Mouse (Mus musculus): ENCODE measurements around the gene Cyp2s1. TPM values are rescaled to one million over a fixed set of nuclear protein-coding genes. Genes with fewer than 3 reads are reported as not detected.

The Cyp2s1 gene
- polyA plus RNA-seq, 1 experiment from 2014 or later: 2.2 TPM

GRCm38 (mm10) chr7:25844423-25844822 lies 27.7 kb upstream of the Cyp2s1 start:
- no peak overlapping the region for H3K27ac ChIP-seq
- H3K4me1 ChIP-seq (replicated peaks; ENCODE audit: control insufficient read depth, insufficient read depth, low read length): no peaks in the 10 kb centered on the region
- no peaks in the 10 kb centered on the region for H3K27me3 ChIP-seq (ENCODE audit: control insufficient read depth, insufficient read depth, low read length)
- DNase-seq (ENCODE audit: low spot score) (no peak), ATAC-seq (ENCODE audit: low FRiP score) (no peak)
- no peak overlapping the region for H3K4me3 ChIP-seq (replicated peaks; ENCODE audit: low read length)
- no peaks in the 10 kb centered on the region for H3K36me3 ChIP-seq (replicated peaks; ENCODE audit: control insufficient read depth, insufficient read depth)
- no peak overlapping the region for H3K4me2 ChIP-seq (replicated peaks)
- H3K9ac ChIP-seq: no peak overlapping the region
- no peaks in the 10 kb centered on the region for H3K9me3 ChIP-seq (ENCODE audit: control insufficient read depth, low read length)
- WGBS: 75% methylated on average over 8 of the region's 8 CpGs

DNA sequence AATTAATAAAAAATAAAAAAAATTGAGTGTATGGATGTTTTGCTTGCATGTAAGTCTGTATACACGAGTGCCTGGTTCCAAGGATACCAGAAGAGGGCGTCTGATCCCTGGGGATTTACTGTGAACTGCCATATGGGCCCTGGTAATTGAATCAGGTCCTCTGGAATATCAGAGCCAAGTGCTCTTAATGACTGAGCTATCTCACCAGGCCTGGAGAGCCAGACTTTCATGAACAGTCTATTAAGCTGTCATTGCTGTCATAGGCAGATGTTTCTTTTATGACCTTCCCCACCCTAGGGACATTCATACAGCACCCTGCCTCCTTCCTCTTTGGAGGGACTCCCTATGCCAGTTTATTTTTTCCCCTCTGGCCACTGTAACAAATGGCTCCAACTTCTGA lies 26.8 kb upstream of the Cyp2s1 start:
- 39% methylated on average over 2 of the region's 2 CpGs for WGBS
- no peak for ATAC-seq (ENCODE audit: low FRiP score)
- no peak overlapping the region for H3K4me3 ChIP-seq (replicated peaks; ENCODE audit: low read length)
- no peak overlapping the region for H3K9ac ChIP-seq
- no peaks in the 10 kb centered on the region for H3K9me3 ChIP-seq (ENCODE audit: control insufficient read depth, low read length)
- H3K4me1 ChIP-seq (replicated peaks; ENCODE audit: control insufficient read depth, insufficient read depth, low read length): no peaks in the 10 kb centered on the region
- H3K4me2 ChIP-seq (replicated peaks): no peak overlapping the region
- H3K27ac ChIP-seq: no peak overlapping the region
- H3K36me3 ChIP-seq (replicated peaks; ENCODE audit: control insufficient read depth, insufficient read depth): no peaks in the 10 kb centered on the region
- no peaks in the 10 kb centered on the region for H3K27me3 ChIP-seq (ENCODE audit: control insufficient read depth, insufficient read depth, low read length)
- no peak for DNase-seq (ENCODE audit: low spot score)

GRCm38 (mm10) chr7:25840908-25841307 lies 24.2 kb upstream of the Cyp2s1 start:
- Histone ChIP-seq H3K9me3 (ENCODE audit: control insufficient read depth, low read length) (no peaks in the 10 kb centered on the region), H3K4me3 (replicated peaks; ENCODE audit: low read length) (no peak overlapping the region), H3K27me3 (ENCODE audit: control insufficient read depth, insufficient read depth, low read length) (no peaks in the 10 kb centered on the region), H3K36me3 (replicated peaks; ENCODE audit: control insufficient read depth, insufficient read depth) (no peaks in the 10 kb centered on the region), H3K4me2 (replicated peaks) (no peak overlapping the region), H3K4me1 (replicated peaks; ENCODE audit: control insufficient read depth, insufficient read depth, low read length) (no peaks in the 10 kb centered on the region), H3K27ac (no peak overlapping the region), H3K9ac (no peak overlapping the region)
- DNase-seq (ENCODE audit: low spot score) (no peak), ATAC-seq (ENCODE audit: low FRiP score) (no peak)
- 86% methylated on average over 4 of the region's 4 CpGs for WGBS

GRCm38 (mm10) chr7:25835188-25835891 lies 18.6 kb upstream of the Cyp2s1 start:
- WGBS: 78% methylated on average over 10 of the region's 10 CpGs
- H3K36me3 ChIP-seq (replicated peaks; ENCODE audit: control insufficient read depth, insufficient read depth): no peaks in the 10 kb centered on the region
- H3K4me2 ChIP-seq (replicated peaks): no peak overlapping the region
- H3K4me3 ChIP-seq (replicated peaks; ENCODE audit: low read length): no peak overlapping the region
- H3K27ac ChIP-seq: no peak overlapping the region
- H3K4me1 ChIP-seq (replicated peaks; ENCODE audit: control insufficient read depth, insufficient read depth, low read length): no peaks in the 10 kb centered on the region
- H3K9ac ChIP-seq: no peak overlapping the region
- H3K27me3 ChIP-seq (ENCODE audit: control insufficient read depth, insufficient read depth, low read length): no peaks in the 10 kb centered on the region
- DNase-seq (ENCODE audit: low spot score): no peak
- no peaks in the 10 kb centered on the region for H3K9me3 ChIP-seq (ENCODE audit: control insufficient read depth, low read length)
- ATAC-seq (ENCODE audit: low FRiP score): no peak

- Histone ChIP-seq H3K9me3 (ENCODE audit: control insufficient read depth, low read length) (no peaks in the 10 kb centered on the region), H3K36me3 (replicated peaks; ENCODE audit: control insufficient read depth, insufficient read depth) (no peaks in the 10 kb centered on the region), H3K9ac (no peak overlapping the region), H3K4me1 (replicated peaks; ENCODE audit: control insufficient read depth, insufficient read depth, low read length) (no peaks in the 10 kb centered on the region), H3K4me2 (replicated peaks) (no peak overlapping the region), H3K4me3 (replicated peaks; ENCODE audit: low read length) (no peak overlapping the region), H3K27ac (no peak overlapping the region), H3K27me3 (ENCODE audit: control insufficient read depth, insufficient read depth, low read length) (no peaks in the 10 kb centered on the region)
- DNase-seq (ENCODE audit: low spot score): no peak
- WGBS: 83% methylated on average over 10 of the region's 10 CpGs
- no peak for ATAC-seq (ENCODE audit: low FRiP score)
These were observed 15.1 kb upstream of the Cyp2s1 start for GRCm38 (mm10) chr7:25831557-25832530.

GRCm38 (mm10) chr7:25830251-25830650 lies 13.5 kb upstream of the Cyp2s1 start:
- H3K4me2 ChIP-seq (replicated peaks): no peak overlapping the region
- WGBS: 73% methylated on average over 2 of the region's 2 CpGs

DNA sequence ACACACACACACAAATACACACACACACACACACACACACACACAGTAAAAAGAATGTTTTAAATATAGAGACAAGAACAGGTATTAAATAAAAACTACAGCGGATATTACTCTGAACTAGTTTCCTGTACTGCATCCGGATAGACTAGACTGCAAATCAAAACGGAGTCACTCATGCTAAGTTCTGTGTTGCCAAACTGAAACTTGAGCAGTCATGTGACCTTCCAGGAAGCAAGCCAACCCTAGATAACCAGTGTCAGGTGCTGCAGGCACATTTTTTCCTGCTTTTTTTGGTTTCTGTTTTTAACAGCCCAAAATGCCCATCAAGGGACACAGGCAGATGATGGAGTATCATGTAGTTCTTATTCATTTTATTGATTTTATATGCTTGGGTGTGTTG lies 10.5 kb upstream of the Cyp2s1 start:
- no peak overlapping the region for H3K27ac ChIP-seq
- H3K9ac ChIP-seq: no peak overlapping the region
- H3K27me3 ChIP-seq (ENCODE audit: control insufficient read depth, insufficient read depth, low read length): no peaks in the 10 kb centered on the region
- no peaks in the 10 kb centered on the region for H3K4me1 ChIP-seq (replicated peaks; ENCODE audit: control insufficient read depth, insufficient read depth, low read length)
- H3K36me3 ChIP-seq (replicated peaks; ENCODE audit: control insufficient read depth, insufficient read depth): no peaks in the 10 kb centered on the region
- no peak overlapping the region for H3K4me2 ChIP-seq (replicated peaks)
- no peaks in the 10 kb centered on the region for H3K9me3 ChIP-seq (ENCODE audit: control insufficient read depth, low read length)
- DNase-seq (ENCODE audit: low spot score): no peak
- ATAC-seq (ENCODE audit: low FRiP score): no peak
- no peak overlapping the region for H3K4me3 ChIP-seq (replicated peaks; ENCODE audit: low read length)
- WGBS: 79% methylated on average over 3 of the region's 3 CpGs

More at GRCm38 (mm10) chr7:25830251-25830650, 13.5 kb upstream of the Cyp2s1 start:
- no peak overlapping the region for H3K27ac ChIP-seq
- H3K9ac ChIP-seq: no peak overlapping the region
- H3K27me3 ChIP-seq (ENCODE audit: control insufficient read depth, insufficient read depth, low read length): no peaks in the 10 kb centered on the region
- no peak overlapping the region for H3K4me3 ChIP-seq (replicated peaks; ENCODE audit: low read length)
- ATAC-seq (ENCODE audit: low FRiP score) (no peak), DNase-seq (ENCODE audit: low spot score) (no peak)
- H3K36me3 ChIP-seq (replicated peaks; ENCODE audit: control insufficient read depth, insufficient read depth): no peaks in the 10 kb centered on the region
- H3K9me3 ChIP-seq (ENCODE audit: control insufficient read depth, low read length): no peaks in the 10 kb centered on the region
- no peaks in the 10 kb centered on the region for H3K4me1 ChIP-seq (replicated peaks; ENCODE audit: control insufficient read depth, insufficient read depth, low read length)

- ATAC-seq (ENCODE audit: low FRiP score) (no peak), DNase-seq (ENCODE audit: low spot score) (no peak)
- Histone ChIP-seq H3K9ac (no peak overlapping the region), H3K4me3 (replicated peaks; ENCODE audit: low read length) (no peak overlapping the region), H3K4me1 (replicated peaks; ENCODE audit: control insufficient read depth, insufficient read depth, low read length) (no peaks in the 10 kb centered on the region), H3K9me3 (ENCODE audit: control insufficient read depth, low read length) (no peaks in the 10 kb centered on the region), H3K27ac (no peak overlapping the region), H3K36me3 (replicated peaks; ENCODE audit: control insufficient read depth, insufficient read depth) (no peaks in the 10 kb centered on the region), H3K4me2 (replicated peaks) (no peak overlapping the region), H3K27me3 (ENCODE audit: control insufficient read depth, insufficient read depth, low read length) (no peaks in the 10 kb centered on the region)
- WGBS: 87% methylated on average over 6 of the region's 6 CpGs
These were observed 9.3 kb upstream of the Cyp2s1 start for GRCm38 (mm10) chr7:25826029-25826428.

DNA sequence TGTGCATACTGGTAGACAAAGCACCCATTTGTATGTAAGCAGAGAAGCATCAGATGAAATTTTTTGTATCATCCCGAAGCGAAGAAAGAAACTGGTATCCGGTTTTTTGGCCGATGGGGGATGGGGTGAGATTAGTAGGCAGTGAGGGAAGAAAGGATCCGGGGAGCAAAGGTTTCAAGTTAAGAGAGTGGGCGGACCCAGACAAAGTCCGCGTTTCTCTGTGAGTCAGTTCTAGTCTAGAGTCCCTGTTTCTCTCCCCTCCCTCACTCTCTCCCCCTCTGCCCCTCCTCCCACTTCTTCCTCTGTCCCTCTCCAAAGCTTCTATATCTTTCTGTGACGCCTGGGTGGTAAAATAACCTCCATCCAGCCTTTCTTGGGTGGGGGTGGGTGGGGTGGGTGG lies 8.3 kb upstream of the Cyp2s1 start:
- H3K4me2 ChIP-seq (replicated peaks): no peak overlapping the region
- ATAC-seq (ENCODE audit: low FRiP score): no peak
- no peaks in the 10 kb centered on the region for H3K36me3 ChIP-seq (replicated peaks; ENCODE audit: control insufficient read depth, insufficient read depth)
- H3K4me3 ChIP-seq (replicated peaks; ENCODE audit: low read length): no peak overlapping the region
- no peaks in the 10 kb centered on the region for H3K9me3 ChIP-seq (ENCODE audit: control insufficient read depth, low read length)
- H3K27me3 ChIP-seq (ENCODE audit: control insufficient read depth, insufficient read depth, low read length): no peaks in the 10 kb centered on the region
- 57% methylated on average over 9 of the region's 9 CpGs for WGBS
- no peak for DNase-seq (ENCODE audit: low spot score)
- no peak overlapping the region for H3K9ac ChIP-seq
- H3K27ac ChIP-seq: no peak overlapping the region
- H3K4me1 ChIP-seq (replicated peaks; ENCODE audit: control insufficient read depth, insufficient read depth, low read length): no peaks in the 10 kb centered on the region

All from hindbrain, embryonic 14.5 days (tissue).